Mouse (Mus musculus) forebrain, embryonic 15.5 days (tissue): ENCODE results near the gene Sirt2. TPM values are rescaled to one million over a fixed set of nuclear protein-coding genes. Genes with fewer than 3 reads are reported as not detected.

Source experiments
- ATAC-seq: fragments of 200-750 bp; cut with Nextera tagmentation; replicated peaks from 2 replicates; pipeline ENCODE4 v1.8.0; 2017; ENCODE audit warnings: mild to moderate bottlenecking, moderate TSS enrichment, moderate library complexity
- H3K27ac ChIP-seq: fragments of 300-500 bp; sonication (generic); replicated peaks from 2 replicates; pipeline ENCODE4 v1.5.1; 2015; ENCODE audit warnings: mild to moderate bottlenecking, inconsistent platforms
- H3K27me3 ChIP-seq: fragments of 300-500 bp; sonication (generic); 2 replicates; pipeline ENCODE4 v1.6.1; 2015; ENCODE audit warnings: inconsistent platforms
- H3K36me3 ChIP-seq: fragments of 300-500 bp; sonication (generic); 2 replicates; pipeline ENCODE4 v1.6.1; 2015; ENCODE audit warnings: mild to moderate bottlenecking, inconsistent platforms
- H3K4me1 ChIP-seq: fragments of 300-500 bp; sonication (generic); 2 replicates; pipeline ENCODE4 v1.6.1; 2015; ENCODE audit warnings: inconsistent platforms
- H3K4me2 ChIP-seq: fragments of 300-500 bp; sonication (generic); replicated peaks from 2 replicates; pipeline ENCODE4 v1.6.1; 2015; ENCODE audit warnings: mild to moderate bottlenecking, inconsistent platforms
- H3K4me3 ChIP-seq: fragments of 300-500 bp; sonication (generic); 2 replicates; pipeline ENCODE4 v1.5.1; 2015; ENCODE audit warnings: mild to moderate bottlenecking, inconsistent platforms
- H3K9ac ChIP-seq: fragments of 300-500 bp; sonication (generic); replicated peaks from 2 replicates; pipeline ENCODE4 v1.6.1; 2015; ENCODE audit warnings: mild to moderate bottlenecking, inconsistent platforms
- H3K9me3 ChIP-seq: fragments of 300-500 bp; sonication (generic); 2 replicates; pipeline ENCODE4 v1.6.1; 2016; ENCODE audit warnings: inconsistent platforms
- WGBS: fragments of 180-500 bp; shearing (Covaris S2); methylation state at CpG from one replicate; pipeline ENCODE4 v1.1.7; 2015; ENCODE audit warnings: mixed read lengths; 5-methylcytosine and 5-hydroxymethylcytosine counted together
- polyA plus RNA-seq: library from polyadenylated mRNA; unstranded; fragments of >200 nt; fragmentation: Nextera tagmentation; extraction: Ambion mirVana; gene quantifications from 2 replicates; pipeline ENCODE4 v1.2.1, GENCODE M21; 2015

The Sirt2 gene
- polyA plus RNA-seq, 1 experiment from 2014 or later, result 105 TPM

DNA sequence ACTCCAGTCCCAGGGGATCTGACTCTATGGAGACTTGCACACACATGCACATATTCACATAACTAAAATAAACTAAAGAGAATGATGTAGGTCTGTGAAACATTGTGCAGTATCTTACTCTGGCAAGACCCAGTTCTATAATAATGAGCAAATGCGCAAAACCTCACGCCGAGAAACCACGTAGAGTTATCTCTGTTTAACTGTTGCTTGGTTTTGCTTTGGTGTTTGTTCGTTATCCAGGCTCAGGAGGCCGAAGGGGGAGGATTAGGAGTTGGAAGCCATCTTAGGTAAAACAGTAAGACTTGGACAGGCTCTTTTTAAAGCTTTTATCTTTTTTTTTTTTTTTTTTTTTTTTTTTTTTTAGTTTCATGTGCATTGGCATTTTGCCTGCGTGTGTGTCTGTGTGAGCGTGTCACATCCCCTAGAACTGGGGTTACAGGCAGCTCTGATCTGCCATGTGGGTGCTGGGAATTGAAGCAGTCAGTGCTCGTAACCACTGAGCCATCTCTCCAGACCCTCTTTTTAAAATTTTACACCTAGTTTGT lies 3.0 kb downstream of the Sirt2 start:
- H3K4me3 ChIP-seq, result no peak overlapping the region
- no peak for ATAC-seq
- no peaks in the 10 kb centered on the region for H3K9me3 ChIP-seq
- H3K27me3 ChIP-seq, result no peaks in the 10 kb centered on the region
- WGBS, result 87% methylated on average over 9 of the region's 9 CpGs
- H3K36me3 ChIP-seq, result no peaks in the 10 kb centered on the region
- no peak overlapping the region for H3K9ac ChIP-seq
- no peak overlapping the region for H3K27ac ChIP-seq
- peaks cover 30% of the 10 kb centered on the region for H3K4me1 ChIP-seq
- H3K4me2 ChIP-seq, result no peak overlapping the region

GRCm38 (mm10) chr7:28770309-28770708 lies 3.8 kb downstream of the Sirt2 start:
- ATAC-seq, result no peak
- Histone ChIP-seq H3K4me2 (no peak overlapping the region), H3K27ac (no peak overlapping the region), H3K4me3 (no peak overlapping the region), H3K36me3 (no peaks in the 10 kb centered on the region), H3K9ac (no peak overlapping the region), H3K4me1 (peaks cover 23% of the 10 kb centered on the region), H3K9me3 (no peaks in the 10 kb centered on the region), H3K27me3 (no peaks in the 10 kb centered on the region)
- WGBS, result 91% methylated on average over 3 of the region's 3 CpGs

- Histone ChIP-seq H3K27ac (no peak overlapping the region), H3K9ac (no peak overlapping the region), H3K4me3 (no peak overlapping the region), H3K36me3 (0 out of 2 replicates have a peak, but pooled peaks cover 5% of the 10 kb centered on the region), H3K4me2 (no peak overlapping the region), H3K27me3 (no peaks in the 10 kb centered on the region), H3K9me3 (no peaks in the 10 kb centered on the region), H3K4me1 (peaks cover 15% of the 10 kb centered on the region)
- ATAC-seq, result no peak
- 90% methylated on average over 11 of the region's 11 CpGs for WGBS
These were observed 5.3 kb downstream of the Sirt2 start for GRCm38 (mm10) chr7:28771867-28772266.

DNA sequence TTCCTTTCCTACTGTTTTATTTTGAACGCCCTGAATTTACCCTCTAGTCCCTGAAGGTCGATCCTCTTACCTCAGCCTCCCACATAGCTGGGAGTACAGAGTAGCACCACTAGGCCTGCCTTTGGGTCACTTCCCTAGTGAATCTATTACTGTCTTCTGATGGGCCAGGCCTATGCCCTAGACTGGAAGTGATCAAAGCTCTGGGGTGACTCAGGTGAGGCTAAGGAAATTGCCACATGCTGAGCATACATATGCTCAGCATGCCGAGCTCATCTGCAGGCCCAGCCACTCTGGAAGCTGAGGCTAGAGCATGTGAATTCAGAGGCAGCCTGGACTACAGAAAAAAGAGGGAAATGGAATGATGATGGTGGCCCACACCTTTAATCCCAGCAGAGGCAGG lies 6.6 kb downstream of the Sirt2 start:
- H3K36me3 ChIP-seq, result 0 out of 2 replicates have a peak, but pooled peaks cover 8% of the 10 kb centered on the region
- H3K27me3 ChIP-seq, result no peaks in the 10 kb centered on the region
- ATAC-seq, result no peak
- no peak overlapping the region for H3K9ac ChIP-seq
- 71% methylated on average over 3 of the region's 3 CpGs for WGBS
- no peak overlapping the region for H3K4me2 ChIP-seq
- H3K4me1 ChIP-seq, result peaks cover 3% of the 10 kb centered on the region
- H3K9me3 ChIP-seq, result no peaks in the 10 kb centered on the region
- no peak overlapping the region for H3K4me3 ChIP-seq
- H3K27ac ChIP-seq, result no peak overlapping the region

DNA sequence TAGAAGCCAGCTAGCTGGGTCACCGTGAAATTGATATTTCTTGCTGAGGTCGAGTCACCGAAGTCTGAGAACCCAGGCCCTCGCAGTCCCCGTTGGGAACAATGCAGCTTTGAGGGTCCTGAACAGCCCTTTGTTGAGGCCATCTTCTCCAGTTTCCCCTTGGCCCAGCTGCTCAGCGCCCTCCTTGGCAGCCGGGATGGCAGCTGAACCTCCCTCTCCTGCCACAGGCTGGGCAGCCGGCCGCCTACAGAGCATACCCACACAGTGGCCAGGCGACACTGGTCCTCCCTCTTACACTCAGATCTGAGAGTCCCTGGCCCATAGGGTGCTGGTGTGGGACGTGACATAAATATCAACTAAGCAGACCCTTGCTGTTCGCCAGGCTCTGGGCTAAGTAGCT lies 7.6 kb downstream of the Sirt2 start:
- no peak for ATAC-seq

GRCm38 (mm10) chr7:28775129-28775528 lies 8.6 kb downstream of the Sirt2 start:
- H3K4me3 ChIP-seq, result no peak overlapping the region

More for the DNA sequence above, 7.6 kb downstream of the Sirt2 start:
- 74% methylated on average over 12 of the region's 12 CpGs for WGBS
- Histone ChIP-seq H3K4me2 (no peak overlapping the region), H3K4me3 (no peak overlapping the region), H3K27ac (no peak overlapping the region), H3K9ac (no peak overlapping the region), H3K9me3 (no peaks in the 10 kb centered on the region), H3K36me3 (0 out of 2 replicates have a peak, but pooled peaks cover 10% of the 10 kb centered on the region), H3K4me1 (no peaks in the 10 kb centered on the region), H3K27me3 (no peaks in the 10 kb centered on the region)

GRCm38 (mm10) chr7:28778825-28779224 lies 12.3 kb downstream of the Sirt2 start:
- 88% methylated on average over 9 of the region's 9 CpGs for WGBS
- Histone ChIP-seq H3K4me2 (no peak overlapping the region), H3K9ac (no peak overlapping the region), H3K27me3 (no peaks in the 10 kb centered on the region), H3K4me3 (no peak overlapping the region), H3K4me1 (peaks cover 4% of the 10 kb centered on the region), H3K27ac (no peak overlapping the region), H3K36me3 (peaks cover 22% of the 10 kb centered on the region; the same call in 1 of the 2 replicates), H3K9me3 (no peaks in the 10 kb centered on the region)
- ATAC-seq, result no peak

More at GRCm38 (mm10) chr7:28775129-28775528, 8.6 kb downstream of the Sirt2 start:
- Histone ChIP-seq H3K4me1 (peaks cover 1% of the 10 kb centered on the region), H3K9ac (no peak overlapping the region), H3K27me3 (no peaks in the 10 kb centered on the region), H3K9me3 (no peaks in the 10 kb centered on the region), H3K36me3 (0 out of 2 replicates have a peak, but pooled peaks cover 10% of the 10 kb centered on the region), H3K27ac (no peak overlapping the region), H3K4me2 (no peak overlapping the region)
- ATAC-seq, result no peak
- WGBS, result 81% methylated on average over 7 of the region's 7 CpGs

DNA sequence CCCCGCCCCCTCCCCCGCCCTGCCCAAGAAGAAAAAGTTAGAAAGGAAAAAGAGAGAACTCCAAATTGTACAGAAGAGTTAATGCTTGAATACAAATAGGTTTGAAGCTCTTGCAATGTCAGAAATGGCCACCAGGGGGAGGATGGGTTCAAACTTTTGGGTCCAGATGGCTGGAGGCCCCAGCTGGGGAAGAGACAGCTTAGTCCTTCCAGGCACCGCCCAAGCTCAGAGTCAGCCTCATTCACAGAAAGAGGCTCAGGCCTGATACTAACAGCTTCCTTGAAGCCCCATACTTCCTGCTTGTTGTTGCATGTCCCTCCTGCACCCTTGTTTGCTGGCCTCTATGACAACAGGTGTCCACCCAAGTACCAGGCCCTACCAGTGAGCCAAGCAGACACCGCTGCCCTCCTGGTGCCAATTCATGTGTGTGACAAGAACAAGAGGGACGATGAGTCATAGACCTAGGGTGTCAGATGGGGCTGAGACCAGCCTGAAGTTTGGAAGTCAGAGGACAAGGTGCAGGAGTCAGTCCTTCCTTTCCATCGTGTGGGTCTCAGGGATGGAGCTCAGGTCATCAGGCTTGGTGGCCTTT lies 13.6 kb downstream of the Sirt2 start:
- no peaks in the 10 kb centered on the region for H3K27me3 ChIP-seq
- ATAC-seq, result peak; percentile 65
- peaks cover 4% of the 10 kb centered on the region for H3K4me1 ChIP-seq
- H3K36me3 ChIP-seq, result peaks cover 22% of the 10 kb centered on the region; the same call in 1 of the 2 replicates
- H3K4me3 ChIP-seq, result no peak overlapping the region
- no peaks in the 10 kb centered on the region for H3K9me3 ChIP-seq
- no peak overlapping the region for H3K4me2 ChIP-seq
- WGBS, result 43% methylated on average over 6 of the region's 6 CpGs
- peak overlapping the region; percentile 55; the same call in 1 of the 2 replicates for H3K27ac ChIP-seq
- no peak overlapping the region for H3K9ac ChIP-seq

DNA sequence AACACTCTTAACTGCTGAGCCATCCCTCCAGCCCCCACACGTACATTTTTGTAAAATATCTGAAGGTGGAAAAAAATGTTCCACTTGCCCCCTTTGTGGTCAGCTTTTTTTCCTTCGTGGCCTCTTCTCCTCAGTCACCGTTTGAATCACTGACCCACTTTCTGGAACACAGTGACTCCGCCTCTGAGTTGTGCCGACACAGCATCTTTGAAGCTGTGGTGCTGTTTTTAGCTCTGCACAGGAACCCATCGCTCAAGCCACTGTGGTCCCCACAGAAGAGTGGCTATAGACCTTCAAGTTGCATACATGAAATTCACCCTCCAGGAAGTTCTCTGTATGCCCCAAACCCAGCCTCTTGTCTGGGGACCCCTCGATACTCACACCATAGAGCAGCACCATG lies 14.3 kb downstream of the Sirt2 start:
- H3K9me3 ChIP-seq, result no peaks in the 10 kb centered on the region
- no peak for ATAC-seq
- H3K4me1 ChIP-seq, result peaks cover 4% of the 10 kb centered on the region
- 88% methylated on average over 7 of the region's 7 CpGs for WGBS
- H3K27ac ChIP-seq, result no peak overlapping the region
- peaks cover 21% of the 10 kb centered on the region; the same call in 1 of the 2 replicates for H3K36me3 ChIP-seq
- no peak overlapping the region for H3K9ac ChIP-seq
- no peak overlapping the region for H3K4me2 ChIP-seq
- no peak overlapping the region for H3K4me3 ChIP-seq
- H3K27me3 ChIP-seq, result no peaks in the 10 kb centered on the region

DNA sequence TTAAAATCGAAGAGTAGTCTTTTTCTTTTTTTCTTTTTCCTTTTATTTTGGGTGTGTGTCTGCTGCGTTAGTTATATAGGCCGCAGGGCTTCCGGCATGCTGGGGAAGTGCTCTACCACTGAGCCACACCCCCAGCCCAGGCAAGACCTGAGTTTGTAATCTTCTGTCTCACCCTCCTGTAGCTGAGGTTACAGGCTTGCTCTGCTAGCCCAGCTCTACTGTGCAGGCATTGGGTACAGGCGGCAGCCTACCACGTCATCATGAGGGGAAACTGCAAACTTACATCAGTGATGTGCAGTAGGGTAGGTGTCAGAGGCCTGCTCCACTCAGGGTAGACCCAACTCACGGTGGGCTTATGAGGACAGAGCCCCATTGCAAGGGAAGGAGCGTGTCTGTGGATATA lies 14.7 kb downstream of the Sirt2 start:
- no peak overlapping the region for H3K4me2 ChIP-seq
- H3K27ac ChIP-seq, result no peak overlapping the region
- H3K4me3 ChIP-seq, result no peak overlapping the region
- no peak for ATAC-seq
- no peaks in the 10 kb centered on the region for H3K27me3 ChIP-seq
- peaks cover 4% of the 10 kb centered on the region for H3K4me1 ChIP-seq
- no peak overlapping the region for H3K9ac ChIP-seq
- peaks cover 19% of the 10 kb centered on the region; the same call in 1 of the 2 replicates for H3K36me3 ChIP-seq
- 86% methylated on average over 8 of the region's 8 CpGs for WGBS
- no peaks in the 10 kb centered on the region for H3K9me3 ChIP-seq

DNA sequence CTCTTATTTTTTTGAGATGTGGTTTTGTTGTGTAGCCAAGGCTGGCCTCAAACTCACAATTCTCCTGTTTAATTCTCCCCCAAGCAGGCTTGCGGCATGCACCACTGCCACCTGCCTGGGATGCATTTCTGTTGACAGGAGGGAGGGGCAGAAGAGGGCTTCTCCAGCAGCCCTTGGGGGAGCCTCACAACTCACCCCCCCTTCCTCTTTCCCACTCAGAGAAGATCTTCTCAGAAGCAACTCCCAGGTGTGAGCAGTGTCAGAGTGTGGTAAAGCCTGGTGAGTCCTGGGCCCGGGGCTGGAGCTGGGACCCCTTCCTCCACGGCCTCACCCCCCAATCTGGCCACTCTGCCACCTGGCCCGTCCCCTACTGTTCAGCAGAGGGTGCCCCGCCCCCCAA lies 18.6 kb downstream of the Sirt2 start:
- Histone ChIP-seq H3K27me3 (no peaks in the 10 kb centered on the region), H3K4me1 (peaks cover 3% of the 10 kb centered on the region), H3K4me2 (no peak overlapping the region), H3K4me3 (no peak overlapping the region), H3K9ac (no peak overlapping the region), H3K36me3 (peaks cover 16% of the 10 kb centered on the region; the same call in 1 of the 2 replicates), H3K27ac (no peak overlapping the region), H3K9me3 (no peaks in the 10 kb centered on the region)
- 74% methylated on average over 5 of the region's 5 CpGs for WGBS
- ATAC-seq, result no peak

DNA sequence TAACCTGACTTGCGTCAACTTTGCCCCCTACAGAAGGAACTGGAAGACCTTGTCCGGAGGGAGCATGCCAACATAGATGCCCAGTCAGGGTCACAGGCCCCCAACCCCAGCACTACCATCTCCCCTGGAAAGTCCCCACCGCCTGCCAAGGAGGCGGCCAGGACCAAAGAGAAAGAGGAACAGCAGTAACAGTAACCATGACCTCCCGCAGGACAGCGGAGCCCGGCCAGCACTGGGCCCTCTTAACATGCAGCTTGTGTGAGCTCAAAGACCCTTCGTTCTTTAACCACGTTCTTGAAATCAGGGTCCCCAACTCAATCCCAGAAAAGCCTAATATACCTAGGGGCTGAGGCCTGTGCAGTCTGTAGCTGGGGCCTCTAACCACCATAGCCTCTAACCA lies 21.3 kb downstream of the Sirt2 start:
- Histone ChIP-seq H3K4me2 (no peak overlapping the region), H3K9me3 (no peaks in the 10 kb centered on the region), H3K27ac (no peak overlapping the region), H3K36me3 (peaks cover 8% of the 10 kb centered on the region; the same call in 1 of the 2 replicates), H3K4me1 (no peaks in the 10 kb centered on the region), H3K4me3 (no peak overlapping the region), H3K27me3 (no peaks in the 10 kb centered on the region), H3K9ac (no peak overlapping the region)
- ATAC-seq, result no peak
- WGBS, result 92% methylated on average over 9 of the region's 9 CpGs
